Mouse (Mus musculus) brain, embryonic 14.5 days (tissue): ENCODE results near the gene Lrrd1.

Experiments used
- CTCF ChIP-seq: fragments of 200-500 bp; IDR thresholded peaks from 2 replicates; pipeline ENCODE4 v1.5.1; 2012; ENCODE audit warnings: inconsistent platforms, mild to moderate bottlenecking, moderate library complexity, borderline replicate concordance; ENCODE audit not compliant: insufficient read depth, insufficient read length; ENCODE audit errors: extremely low read depth
- POLR2A ChIP-seq: fragments of 200-500 bp; IDR thresholded peaks from 2 replicates; pipeline ENCODE4 v1.6.1; 2012; ENCODE audit warnings: mild to moderate bottlenecking, inconsistent platforms, borderline replicate concordance; ENCODE audit not compliant: poor library complexity, insufficient read depth, insufficient read length, severe bottlenecking; ENCODE audit errors: extremely low read depth

DNA sequence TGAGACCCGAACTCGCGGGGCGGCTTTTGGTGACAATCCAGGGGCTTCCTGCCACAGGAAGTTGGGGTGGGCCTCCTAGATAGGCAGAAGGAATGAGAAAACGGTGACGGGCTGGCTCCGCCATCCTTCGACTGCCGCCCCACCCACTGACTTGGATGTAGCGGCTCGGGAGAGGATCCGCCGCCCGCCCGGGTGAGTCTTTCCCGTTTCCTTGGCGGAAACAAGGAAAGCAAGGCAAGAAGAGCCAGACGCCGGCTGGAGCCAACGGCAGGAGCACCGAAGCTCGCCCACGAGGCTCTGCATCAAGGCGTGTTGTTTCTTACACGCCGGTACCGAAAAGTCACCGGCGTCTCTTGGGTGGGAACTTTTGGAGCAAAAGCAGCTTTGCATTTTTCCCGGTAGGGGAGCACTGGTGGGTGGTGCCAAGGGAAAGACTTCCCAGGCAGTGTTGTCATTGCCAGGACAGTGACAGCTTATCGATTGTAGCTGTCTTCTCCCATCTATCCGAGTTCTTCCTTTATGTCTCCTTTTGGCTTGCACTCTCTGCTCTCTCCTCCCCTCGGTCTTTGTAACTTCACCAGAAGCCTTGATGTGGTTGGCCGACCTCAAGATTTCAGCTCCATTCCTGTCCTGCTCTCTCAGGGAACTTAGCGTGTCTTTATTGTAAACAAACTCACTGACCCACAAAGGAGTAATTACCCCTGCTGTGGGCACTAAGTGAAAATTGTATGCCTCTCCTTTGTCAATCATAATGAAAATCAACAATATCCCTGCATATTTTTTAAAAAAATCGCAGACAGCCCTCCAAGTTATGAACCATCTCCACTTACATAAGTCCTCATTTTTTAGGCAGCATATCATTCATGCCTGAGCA is 41.4 kb upstream of the Lrrd1 start:
- TF ChIP-seq CTCF (no peak), POLR2A (no peak)
